10 mouse cellular contexts compared by ENCODE assay signal in the genomic region with DNA sequence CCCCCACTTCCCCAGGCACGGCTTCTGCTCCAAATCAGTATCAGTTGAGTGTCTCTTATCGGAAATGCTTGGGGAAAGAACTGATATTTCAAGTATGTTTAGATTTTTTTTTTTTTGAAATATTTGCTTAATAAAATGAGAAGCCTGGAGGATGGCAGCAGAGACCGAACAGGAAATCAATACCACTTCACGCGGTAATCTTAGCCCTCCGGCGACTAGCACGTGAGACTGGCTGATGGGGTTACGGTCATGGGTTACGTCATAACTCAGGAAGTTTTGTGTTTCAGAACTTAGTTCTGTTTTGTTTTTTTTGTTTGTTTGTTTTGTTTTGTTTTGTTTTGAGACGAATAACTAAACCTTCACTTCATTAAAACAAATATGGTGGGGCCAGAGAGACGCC. TPM values are rescaled to one million over a fixed set of nuclear protein-coding genes. Genes with fewer than 3 reads are reported as not detected.
A peak's percentile ranks its signal among the peaks of the same experiment; 100 is the strongest.
DNase-seq lines count a peak whose midpoint lies in the region; ATAC-seq and TF ChIP-seq lines count a peak whose summit lies in the region.
"Had no signal": no experiment of that assay in that cellular context is flagged by ENCODE, and none has a peak within 500 bp of the region (broad histone marks: within the 10 kb centered on the region; RNA-seq: fewer than 3 reads in every experiment).

No protein-coding gene starts in this region.

- no peaks in the 10 kb centered on the region for H3K9me3 ChIP-seq in lung, embryonic 15.5 days
- H3K9me3 ChIP-seq in hindbrain, embryonic 16.5 days (ENCODE audit: control insufficient read depth, low read length): no peaks in the 10 kb centered on the region
- H3K9me3 ChIP-seq: intestine, embryonic 15.5 days had no signal

- H3K4me1 ChIP-seq in lung, embryonic 15.5 days: peaks cover 58% of the 10 kb centered on the region
- peaks cover 25% of the 10 kb centered on the region for H3K4me1 ChIP-seq in hindbrain, embryonic 16.5 days (ENCODE audit: control insufficient read depth, insufficient read depth, low read depth, low read length)
- H3K4me1 ChIP-seq in olfactory bulb, adult 2 months (ENCODE audit: control insufficient read depth, insufficient read depth, low read length): peaks cover 27% of the 10 kb centered on the region

- H3K9ac ChIP-seq in lung, embryonic 15.5 days: no peak overlapping the region
- peak overlapping the region; percentile 57; the same call in 1 of the 2 replicates for H3K9ac ChIP-seq in hindbrain, embryonic 16.5 days (ENCODE audit: low read depth, low read length)
- H3K9ac ChIP-seq: intestine, embryonic 15.5 days had no signal

- H3K4me3 ChIP-seq in gastrocnemius, adult 2 months: peak overlapping the region; percentile 30; the same call in 1 of the 2 replicates
- no peak overlapping the region for H3K4me3 ChIP-seq in lung, embryonic 15.5 days
- H3K4me3 ChIP-seq in hindbrain, embryonic 16.5 days (ENCODE audit: low read length): peak overlapping the region; percentile 29
- peak overlapping the region; percentile 35 for H3K4me3 ChIP-seq in olfactory bulb, adult 2 months (ENCODE audit: insufficient read depth, low read depth, low read length)
- H3K4me3 ChIP-seq: intestine, embryonic 15.5 days had no signal

- no peak for DNase-seq in gastrocnemius, adult 2 months
- no peak for DNase-seq in gastrocnemius, postnatal 14 days
- DNase-seq in lung, adult 18-20 months: no peak
- DNase-seq in cerebellum, adult 9-10 months: no peak

- no peak for ATAC-seq in lung, embryonic 15.5 days (ENCODE audit: borderline replicate concordance, extremely low read depth, low FRiP score, low TSS enrichment)
- ATAC-seq in hindbrain, embryonic 16.5 days: no peak
- no peak for ATAC-seq in frontal cortex, adult (ENCODE audit: low TSS enrichment)

- no peak for TF ChIP-seq CTCF in gastrocnemius, adult 2 months (IDR thresholded peaks at IDR 0.05)
- no peak for TF ChIP-seq CTCF in olfactory bulb, adult 2 months (IDR thresholded peaks at IDR 0.05; ENCODE audit: insufficient read depth, low read depth, low read length)

- 36% methylated on average over 12 of the region's 12 CpGs for WGBS in lung, embryonic 15.5 days
- WGBS in hindbrain, embryonic 16.5 days: 54% methylated on average over 12 of the region's 12 CpGs
- WGBS in olfactory bulb, adult 2 months: 60% methylated on average over 12 of the region's 12 CpGs

- intact Hi-C loops in gastrocnemius, adult 2 months (cut with DNase I): no loop called here
- intact Hi-C loops in gastrocnemius, postnatal 14 days (cut with DNase I; ENCODE audit: low total_unique reads): loop anchor here (5.0 kb wide), 1 partner anchor 388 kb away; no protein-coding TSS in a partner anchor

- no peaks in the 10 kb centered on the region for H3K36me3 ChIP-seq in lung, embryonic 15.5 days
- no peaks in the 10 kb centered on the region for H3K36me3 ChIP-seq in hindbrain, embryonic 16.5 days (ENCODE audit: control insufficient read depth, insufficient read depth, low read length)
- H3K36me3 ChIP-seq: intestine, embryonic 15.5 days had no signal

- peak overlapping the region; percentile 34 for H3K4me2 ChIP-seq in lung, embryonic 15.5 days
- peak overlapping the region; percentile 68 for H3K4me2 ChIP-seq in hindbrain, embryonic 16.5 days (ENCODE audit: low read length)

- no peak overlapping the region for H3K27ac ChIP-seq in gastrocnemius, adult 2 months
- peak overlapping the region; percentile 16; the same call in 1 of the 2 replicates for H3K27ac ChIP-seq in lung, embryonic 15.5 days
- H3K27ac ChIP-seq in hindbrain, embryonic 16.5 days (ENCODE audit: low read depth, low read length): peak overlapping the region; percentile 79
- H3K27ac ChIP-seq in olfactory bulb, adult 2 months (ENCODE audit: insufficient read depth, low read depth, low read length): peak overlapping the region; percentile 70
- H3K27ac ChIP-seq: intestine, embryonic 15.5 days had no signal

- H3K27me3 ChIP-seq in lung, embryonic 15.5 days: peaks cover 12% of the 10 kb centered on the region; the same call in 1 of the 2 replicates
- H3K27me3 ChIP-seq in hindbrain, embryonic 16.5 days (replicated peaks; ENCODE audit: control insufficient read depth, insufficient read depth, low read length): no peaks in the 10 kb centered on the region
- H3K27me3 ChIP-seq: intestine, embryonic 15.5 days had no signal

- no peak for TF ChIP-seq POLR2A in olfactory bulb, adult 2 months (IDR thresholded peaks at IDR 0.05; ENCODE audit: insufficient read depth, low read depth, low read length)

RNA-seq across cellular contexts. Expression of gene Mis18a, which starts 16.9 kb away (rescaled TPM):
- total RNA-seq in gastrocnemius, adult 2 months (2021): under 1 TPM; 0.61 to 0.66 TPM
- total RNA-seq in gastrocnemius, postnatal 14 days (2021): 1 to 10 TPM; 1.9 to 2.7 TPM
- polyA plus RNA-seq in lung, embryonic 15.5 days (2015; fragmentation: Nextera tagmentation; extraction: Ambion mirVana): 86.4 and 87.3 TPM in 2 replicates
- 26.4 and 31.3 TPM in 2 replicates for polyA plus RNA-seq in hindbrain, embryonic 16.5 days (2015; fragmentation: Nextera tagmentation; extraction: Ambion mirVana)
- not detected in 2 replicates for polyA plus RNA-seq in olfactory bulb, adult 2 months (2012; ENCODE audit: insufficient read depth, insufficient read length, low replicate concordance, missing spikeins)

RNA-seq across cellular contexts. Expression of gene Mrap, which starts 27.7 kb away (rescaled TPM):
- total RNA-seq in gastrocnemius, adult 2 months (2021): under 1 TPM in 1 of 2 experiments, not detected in 1; 0.84 TPM
- total RNA-seq in gastrocnemius, postnatal 14 days (2021): under 1 TPM; 0.22 to 0.64 TPM
- 2.1 and 2.2 TPM in 2 replicates for polyA plus RNA-seq in lung, embryonic 15.5 days (2015; fragmentation: Nextera tagmentation; extraction: Ambion mirVana)
- polyA plus RNA-seq in hindbrain, embryonic 16.5 days (2015; fragmentation: Nextera tagmentation; extraction: Ambion mirVana): 0.74 and 0.98 TPM in 2 replicates
- not detected in 2 replicates for polyA plus RNA-seq in olfactory bulb, adult 2 months (2012; ENCODE audit: insufficient read depth, insufficient read length, low replicate concordance, missing spikeins)
- polyA plus RNA-seq: stomach, embryonic 14.5 days had no signal
